Comparison of ENCODE assay signal across 29 mouse cellular contexts in the genomic region with DNA sequence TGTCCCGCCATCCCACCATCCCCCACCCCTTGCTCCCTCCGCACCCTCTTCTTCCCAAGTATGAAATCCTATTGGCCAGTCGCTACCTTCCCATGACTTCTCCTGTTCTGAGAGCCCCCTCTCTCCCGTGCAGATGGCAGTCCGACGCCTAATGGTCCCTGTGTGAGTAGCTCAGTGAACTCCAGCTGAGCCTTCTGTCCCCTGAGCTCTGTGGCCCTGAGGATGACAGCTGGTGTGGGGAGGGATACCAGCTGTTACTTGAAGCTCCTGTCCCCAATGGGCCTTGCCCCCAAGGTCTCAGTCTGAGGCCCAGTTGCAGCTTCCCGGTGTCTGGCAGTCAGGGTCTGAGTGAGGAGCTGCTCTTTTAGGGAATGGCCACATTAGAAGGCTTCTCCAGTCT. TPM values are rescaled to one million over a fixed set of nuclear protein-coding genes. Genes with fewer than 3 reads are reported as not detected.
DNase-seq lines count a peak whose midpoint lies in the region; ATAC-seq and TF ChIP-seq lines count a peak whose summit lies in the region.
"Had no signal": no experiment of that assay in that cellular context is flagged by ENCODE, and none has a peak within 500 bp of the region (broad histone marks: within the 10 kb centered on the region; RNA-seq: fewer than 3 reads in every experiment).

No protein-coding gene starts in this region.

- no peak overlapping the region for H3K4me2 ChIP-seq in hindbrain, embryonic 11.5 days (replicated peaks; ENCODE audit: low read depth, low read length)
- H3K4me2 ChIP-seq in hindbrain, embryonic 14.5 days (replicated peaks), result no peak overlapping the region
- H3K4me2 ChIP-seq in midbrain, postnatal 0 days (ENCODE audit: low read depth, low read length, poor library complexity, severe bottlenecking), result no peak overlapping the region
- no peak overlapping the region for H3K4me2 ChIP-seq in embryonic facial prominence, embryonic 14.5 days (ENCODE audit: low read depth, low read length)
- H3K4me2 ChIP-seq in midbrain, embryonic 13.5 days (replicated peaks), result no peak overlapping the region
- H3K4me2 ChIP-seq: heart, embryonic 11.5 days; kidney, embryonic 15.5 days; liver, embryonic 13.5 days; lung, embryonic 15.5 days had no signal

- 0 out of 2 replicates have a peak overlapping the region, but pooled peaks have one; percentile 18 for H3K27ac ChIP-seq in hindbrain, embryonic 11.5 days (ENCODE audit: low read depth, low read length)
- no peak overlapping the region for H3K27ac ChIP-seq in hindbrain, embryonic 14.5 days
- H3K27ac ChIP-seq in midbrain, embryonic 10.5 days (replicated peaks), result peak overlapping the region; percentile 52; the same call in 1 of the 2 replicates
- no peak overlapping the region for H3K27ac ChIP-seq in midbrain, postnatal 0 days (ENCODE audit: low read depth, low read length)
- no peak overlapping the region for H3K27ac ChIP-seq in embryonic facial prominence, embryonic 14.5 days (replicated peaks; ENCODE audit: low read depth, low read length)
- no peak overlapping the region for H3K27ac ChIP-seq in midbrain, embryonic 13.5 days
- H3K27ac ChIP-seq: hindbrain, postnatal 0 days; kidney, embryonic 15.5 days; liver, embryonic 13.5 days; lung, embryonic 15.5 days had no signal

- H3K4me1 ChIP-seq in hindbrain, embryonic 11.5 days (replicated peaks; ENCODE audit: control insufficient read depth, insufficient read depth, low read length), result 0 out of 2 replicates have a peak, but pooled peaks cover 2% of the 10 kb centered on the region
- no peaks in the 10 kb centered on the region for H3K4me1 ChIP-seq in hindbrain, embryonic 14.5 days (replicated peaks; ENCODE audit: control insufficient read depth, insufficient read depth, low read length)
- peaks cover 12% of the 10 kb centered on the region for H3K4me1 ChIP-seq in midbrain, embryonic 10.5 days
- no peaks in the 10 kb centered on the region for H3K4me1 ChIP-seq in midbrain, postnatal 0 days (ENCODE audit: insufficient read depth, low read length)
- no peaks in the 10 kb centered on the region for H3K4me1 ChIP-seq in embryonic facial prominence, embryonic 14.5 days (ENCODE audit: control insufficient read depth, insufficient read depth, low read length)
- H3K4me1 ChIP-seq in midbrain, embryonic 13.5 days (replicated peaks), result peaks cover 9% of the 10 kb centered on the region; the same call in 1 of the 2 replicates
- H3K4me1 ChIP-seq: liver, embryonic 13.5 days had no signal

- no peaks in the 10 kb centered on the region for H3K27me3 ChIP-seq in hindbrain, embryonic 11.5 days (ENCODE audit: control insufficient read depth, insufficient read depth, low read length)
- 0 out of 2 replicates have a peak, but pooled peaks cover 2% of the 10 kb centered on the region for H3K27me3 ChIP-seq in hindbrain, embryonic 14.5 days (ENCODE audit: control insufficient read depth, insufficient read depth, low read length)
- H3K27me3 ChIP-seq in midbrain, embryonic 10.5 days (ENCODE audit: low read depth, poor library complexity, severe bottlenecking), result peaks cover 8% of the 10 kb centered on the region
- no peaks in the 10 kb centered on the region for H3K27me3 ChIP-seq in midbrain, postnatal 0 days (ENCODE audit: insufficient read depth, low read length)
- no peaks in the 10 kb centered on the region for H3K27me3 ChIP-seq in embryonic facial prominence, embryonic 14.5 days (replicated peaks; ENCODE audit: control insufficient read depth, insufficient read depth, low read length)
- H3K27me3 ChIP-seq in midbrain, embryonic 13.5 days, result peaks cover 6% of the 10 kb centered on the region
- H3K27me3 ChIP-seq: CH12.LX; kidney, embryonic 15.5 days; Patski had no signal

- no peak overlapping the region for H3K4me3 ChIP-seq in hindbrain, embryonic 11.5 days (ENCODE audit: low read depth, low read length)
- no peak overlapping the region for H3K4me3 ChIP-seq in hindbrain, embryonic 14.5 days (replicated peaks; ENCODE audit: low read length)
- H3K4me3 ChIP-seq in midbrain, embryonic 10.5 days, result no peak overlapping the region
- H3K4me3 ChIP-seq in midbrain, postnatal 0 days (ENCODE audit: low read depth, low read length), result no peak overlapping the region
- H3K4me3 ChIP-seq in embryonic facial prominence, embryonic 14.5 days (ENCODE audit: low read depth, low read length), result no peak overlapping the region
- H3K4me3 ChIP-seq in midbrain, embryonic 13.5 days (replicated peaks), result no peak overlapping the region
- H3K4me3 ChIP-seq: kidney, embryonic 15.5 days; liver, embryonic 13.5 days; lung, embryonic 15.5 days had no signal

- H3K9me3 ChIP-seq in hindbrain, embryonic 11.5 days (ENCODE audit: control insufficient read depth, low read length), result no peaks in the 10 kb centered on the region
- no peaks in the 10 kb centered on the region for H3K9me3 ChIP-seq in hindbrain, embryonic 14.5 days (ENCODE audit: control insufficient read depth, low read length)
- H3K9me3 ChIP-seq in midbrain, embryonic 10.5 days (replicated peaks), result no peaks in the 10 kb centered on the region
- no peaks in the 10 kb centered on the region for H3K9me3 ChIP-seq in midbrain, postnatal 0 days (ENCODE audit: low read length)
- no peaks in the 10 kb centered on the region for H3K9me3 ChIP-seq in embryonic facial prominence, embryonic 14.5 days (ENCODE audit: control insufficient read depth, low read length)
- no peaks in the 10 kb centered on the region for H3K9me3 ChIP-seq in midbrain, embryonic 13.5 days
- H3K9me3 ChIP-seq: G1E; kidney, embryonic 15.5 days; liver, embryonic 13.5 days; lung, embryonic 15.5 days had no signal

- 49% methylated on average over 7 of the region's 7 CpGs for WGBS in hindbrain, embryonic 11.5 days
- WGBS in hindbrain, embryonic 14.5 days, result 34% methylated on average over 7 of the region's 7 CpGs
- 79% methylated on average over 7 of the region's 7 CpGs for WGBS in midbrain, embryonic 10.5 days
- WGBS in midbrain, postnatal 0 days, result 63% methylated on average over 7 of the region's 7 CpGs
- WGBS in embryonic facial prominence, embryonic 14.5 days, result 76% methylated on average over 7 of the region's 7 CpGs
- WGBS in midbrain, embryonic 13.5 days, result 48% methylated on average over 7 of the region's 7 CpGs

- no peak overlapping the region for H3K9ac ChIP-seq in hindbrain, embryonic 11.5 days (ENCODE audit: low read depth, low read length)
- no peak overlapping the region for H3K9ac ChIP-seq in hindbrain, embryonic 14.5 days
- no peak overlapping the region for H3K9ac ChIP-seq in midbrain, postnatal 0 days (replicated peaks; ENCODE audit: low read length, poor library complexity, severe bottlenecking)
- H3K9ac ChIP-seq in embryonic facial prominence, embryonic 14.5 days (ENCODE audit: low read depth, low read length), result no peak overlapping the region
- H3K9ac ChIP-seq in midbrain, embryonic 13.5 days (replicated peaks), result no peak overlapping the region
- H3K9ac ChIP-seq: forebrain, postnatal 0 days; kidney, embryonic 15.5 days; liver, embryonic 13.5 days; lung, embryonic 15.5 days had no signal

- peak; percentile 57 for DNase-seq in hindbrain, embryonic 11.5 days (ENCODE audit: low spot score)
- DNase-seq in hindbrain, embryonic 14.5 days (ENCODE audit: low spot score), result no peak
- DNase-seq in midbrain, embryonic 10.5 days (ENCODE audit: low spot score), result no peak
- no peak for DNase-seq in midbrain, postnatal 0 days (ENCODE audit: low spot score)
- peak; percentile 43 for DNase-seq in embryonic facial prominence, embryonic 14.5 days (ENCODE audit: low spot score)
- DNase-seq in heart, postnatal 36 days, result no peak
- DNase-seq in spleen, adult 18-20 months, result no peak
- DNase-seq: B cell, adult 2 months; cerebellum, adult 11-12 months; cerebellum, postnatal 14 days; forebrain, postnatal 0 days; gastrocnemius, postnatal 14 days; heart, adult 11 months; liver, embryonic 13.5 days; right cerebral cortex, postnatal 25 days had no signal

- TF ChIP-seq CTCF in midbrain, postnatal 0 days (IDR thresholded peaks at IDR 0.05), result no peak

- intact Hi-C loops in heart, postnatal 36 days (cut with DNase I), result no loop called here

- H3K36me3 ChIP-seq in hindbrain, embryonic 11.5 days (ENCODE audit: control insufficient read depth, insufficient read depth, low read length), result no peaks in the 10 kb centered on the region
- H3K36me3 ChIP-seq in hindbrain, embryonic 14.5 days (replicated peaks; ENCODE audit: control insufficient read depth, insufficient read depth), result no peaks in the 10 kb centered on the region
- peaks cover 19% of the 10 kb centered on the region; the same call in 1 of the 2 replicates for H3K36me3 ChIP-seq in midbrain, embryonic 10.5 days
- H3K36me3 ChIP-seq in midbrain, postnatal 0 days (ENCODE audit: insufficient read depth, low read length), result no peaks in the 10 kb centered on the region
- H3K36me3 ChIP-seq in embryonic facial prominence, embryonic 14.5 days (ENCODE audit: control insufficient read depth, insufficient read depth, low read length), result no peaks in the 10 kb centered on the region
- H3K36me3 ChIP-seq in midbrain, embryonic 13.5 days, result no peaks in the 10 kb centered on the region
- H3K36me3 ChIP-seq: G1E; kidney, embryonic 15.5 days; liver, embryonic 13.5 days; lung, embryonic 15.5 days had no signal

- peak; percentile 66 for ATAC-seq in hindbrain, embryonic 11.5 days (ENCODE audit: low FRiP score)
- ATAC-seq in hindbrain, embryonic 14.5 days (ENCODE audit: low FRiP score), result no peak
- no peak for ATAC-seq in midbrain, postnatal 0 days (ENCODE audit: low FRiP score)
- peak; percentile 73 for ATAC-seq in embryonic facial prominence, embryonic 14.5 days (ENCODE audit: low read depth)
- 0 out of 2 replicates have a peak, but pooled peaks have one; percentile 32 for ATAC-seq in midbrain, embryonic 13.5 days
- ATAC-seq: forebrain, postnatal 0 days; hindbrain, postnatal 0 days; intestine, embryonic 16.5 days; Patski had no signal

RNA-seq across cellular contexts. Expression of a gene that starts 10.5 kb away (rescaled TPM):
- polyA plus RNA-seq in hindbrain, embryonic 11.5 days (2014; fragmentation: Nextera tagmentation; extraction: Ambion mirVana), result 3.3 and 3.9 TPM in 2 replicates
- 1.4 and 2.2 TPM in 2 replicates for polyA plus RNA-seq in hindbrain, embryonic 14.5 days (2014; fragmentation: Nextera tagmentation; extraction: Ambion mirVana)
- polyA plus RNA-seq in midbrain, embryonic 10.5 days (2016; fragmentation: Nextera tagmentation; extraction: Ambion mirVana), result 5.3 and 6.7 TPM in 2 replicates
- total RNA-seq in midbrain, postnatal 0 days (2014; rRNA removed), result 1.5 and 5.1 TPM in 2 replicates
- polyA plus RNA-seq in midbrain, postnatal 0 days (2015; fragmentation: Nextera tagmentation; extraction: Ambion mirVana), result 2.5 and 2.8 TPM in 2 replicates
- polyA plus RNA-seq in embryonic facial prominence, embryonic 14.5 days (2014; fragmentation: Nextera tagmentation; extraction: Ambion mirVana), result 1.4 and 1.9 TPM in 2 replicates
- polyA plus RNA-seq in midbrain, embryonic 13.5 days (2015; fragmentation: Nextera tagmentation; extraction: Ambion mirVana), result 1.6 and 1.9 TPM in 2 replicates
- total RNA-seq in heart, postnatal 36 days (2021), result under 1 TPM in 1 of 2 experiments, not detected in 1; 0.08 TPM
- polyA plus RNA-seq: G1E; heart, embryonic 11.5 days; heart, postnatal 0 days had no signal

RNA-seq across cellular contexts. Expression of a gene that starts 33.3 kb away (rescaled TPM):
- 0.15 and 0.31 TPM in 2 replicates for polyA plus RNA-seq in hindbrain, embryonic 11.5 days (2014; fragmentation: Nextera tagmentation; extraction: Ambion mirVana)
- polyA plus RNA-seq in hindbrain, embryonic 14.5 days (2014; fragmentation: Nextera tagmentation; extraction: Ambion mirVana), result 2.5 and 3.5 TPM in 2 replicates
- 0.10 and 0.24 TPM in 2 replicates for polyA plus RNA-seq in midbrain, embryonic 10.5 days (2016; fragmentation: Nextera tagmentation; extraction: Ambion mirVana)
- 12.6 and 15.2 TPM in 2 replicates for total RNA-seq in midbrain, postnatal 0 days (2014; rRNA removed)
- polyA plus RNA-seq in midbrain, postnatal 0 days (2015; fragmentation: Nextera tagmentation; extraction: Ambion mirVana), result 4.1 and 4.7 TPM in 2 replicates
- 0.70 and 1.00 TPM in 2 replicates for polyA plus RNA-seq in embryonic facial prominence, embryonic 14.5 days (2014; fragmentation: Nextera tagmentation; extraction: Ambion mirVana)
- polyA plus RNA-seq in midbrain, embryonic 13.5 days (2015; fragmentation: Nextera tagmentation; extraction: Ambion mirVana), result 1.2 and 1.3 TPM in 2 replicates
- not detected for total RNA-seq in heart, postnatal 36 days (2021)
- total RNA-seq: adrenal gland, adult 18-20 months; CH12.LX; gastrocnemius, postnatal 14 days; megakaryocyte progenitor cell, adult 5-6 weeks; neutrophil, adult 5-6 weeks had no signal
- polyA plus RNA-seq: G1E; Patski; spleen, adult 2 months had no signal

Comparison
In these comparisons a context has a peak if more than half of its experiments do, and no peak if none do; other contexts are left out.
1. ATAC-seq: peak in hindbrain, embryonic 11.5 days (single experiment), embryonic facial prominence, embryonic 14.5 days (single experiment) and midbrain, embryonic 13.5 days (single experiment); none in hindbrain, embryonic 14.5 days (single experiment) and midbrain, postnatal 0 days (single experiment).
2. DNase-seq: peak in hindbrain, embryonic 11.5 days (single experiment) and embryonic facial prominence, embryonic 14.5 days (single experiment); none in hindbrain, embryonic 14.5 days (single experiment), midbrain, embryonic 10.5 days (single experiment), midbrain, postnatal 0 days (single experiment), heart, postnatal 36 days (0 of 2) and spleen, adult 18-20 months (0 of 2).
3. H3K27ac ChIP-seq: peak in hindbrain, embryonic 11.5 days (single experiment) and midbrain, embryonic 10.5 days (single experiment); none in hindbrain, embryonic 14.5 days (single experiment), midbrain, postnatal 0 days (single experiment), embryonic facial prominence, embryonic 14.5 days (single experiment) and midbrain, embryonic 13.5 days (single experiment).